Mouse (Mus musculus) megakaryocyte-erythroid progenitor cell, adult 5-6 weeks (primary cell): ENCODE measurements around the gene Erlin1. TPM values are rescaled to one million over a fixed set of nuclear protein-coding genes. Genes with fewer than 3 reads are reported as not detected.

Source experiments
- ATAC-seq: replicated peaks from 2 replicates; pipeline ENCODE4 v1.8.0; 2016; ENCODE audit warnings: mild to moderate bottlenecking, inconsistent platforms; ENCODE audit not compliant: severe bottlenecking, poor library complexity, low FRiP score, low TSS enrichment
- total RNA-seq, 2 experiments: library from RNA; stranded (forward) in 1 of 2; stranded (reverse) in 1 of 2; fragments of 200-1000, 215-1000 nt in 1 of 2; fragments of >200 nt in 1 of 2; fragmentation: Nextera tagmentation in 1 of 2; gene quantifications; 2 replicates each; pipeline ENCODE4 v1.2.3; 2014 to 2017

Erlin1 gene
- total RNA-seq (2014; fragmentation: Nextera tagmentation) (20.0 and 27.8 TPM in 2 replicates), total RNA-seq (2017) (18.7 and 19.3 TPM in 2 replicates)

DNA sequence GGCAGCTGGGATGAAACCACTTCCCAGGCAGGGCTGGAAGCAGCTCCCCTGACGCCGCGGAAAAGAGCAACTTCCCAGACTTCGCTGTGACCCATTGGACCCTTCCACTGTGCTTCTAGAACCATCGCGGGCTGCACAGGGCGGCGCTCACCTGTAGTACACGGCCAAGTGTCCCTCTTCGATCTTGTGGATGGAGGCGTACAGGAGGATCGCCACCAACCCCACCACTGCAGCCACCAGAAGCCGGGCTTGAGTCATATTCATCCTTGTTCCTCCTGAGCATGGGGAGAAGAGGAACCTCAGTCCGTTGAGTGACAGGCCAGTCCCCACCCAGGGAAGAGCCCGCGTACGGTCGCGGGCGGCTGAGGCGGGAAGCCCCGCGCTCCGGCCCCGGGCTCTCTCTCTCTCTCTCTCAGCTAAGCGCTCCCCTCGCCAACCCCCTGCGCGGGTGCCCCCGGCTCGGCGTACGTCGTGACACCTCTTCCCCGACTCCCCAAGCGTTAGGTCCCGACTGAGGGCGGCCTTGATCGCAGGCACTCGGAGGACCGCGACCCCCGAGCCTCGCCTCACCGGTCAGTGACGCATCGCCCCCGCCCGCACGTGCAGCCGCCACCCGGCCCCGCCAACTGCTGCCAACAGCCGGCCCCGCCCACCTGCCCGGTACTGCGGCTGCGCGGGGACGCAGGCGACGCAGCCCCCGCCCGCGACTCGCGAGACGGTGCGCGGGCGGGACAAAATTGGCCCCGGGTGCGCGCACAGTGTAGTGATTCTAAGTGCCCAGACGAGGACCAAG, at the start of gene Erlin1:
Gene Erlin1 (minus strand): TSS at position 665 of the 793 bp plus-strand sequence.
- ATAC-seq = peak; percentile 79

DNA sequence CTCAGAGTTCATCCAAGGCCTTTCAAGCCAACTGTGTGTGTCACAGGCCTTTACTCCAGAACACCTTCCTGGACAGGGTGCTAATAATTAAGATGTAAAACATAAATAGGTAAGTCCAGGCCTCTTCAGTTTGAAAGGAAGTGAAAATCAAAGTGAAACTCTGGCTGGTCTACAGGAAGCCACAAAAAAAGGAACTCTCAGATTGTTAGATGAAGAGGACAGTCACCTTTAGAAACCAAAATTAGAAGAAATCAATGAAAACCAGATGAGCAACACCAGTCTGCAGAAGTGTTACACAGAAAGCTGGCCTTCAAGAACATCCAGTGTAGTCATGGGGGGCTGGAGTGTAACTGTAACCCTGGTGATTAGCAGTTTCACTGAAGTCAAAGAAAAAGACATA, 48.2 kb upstream of the Erlin1 start:
- no peak for ATAC-seq

DNA sequence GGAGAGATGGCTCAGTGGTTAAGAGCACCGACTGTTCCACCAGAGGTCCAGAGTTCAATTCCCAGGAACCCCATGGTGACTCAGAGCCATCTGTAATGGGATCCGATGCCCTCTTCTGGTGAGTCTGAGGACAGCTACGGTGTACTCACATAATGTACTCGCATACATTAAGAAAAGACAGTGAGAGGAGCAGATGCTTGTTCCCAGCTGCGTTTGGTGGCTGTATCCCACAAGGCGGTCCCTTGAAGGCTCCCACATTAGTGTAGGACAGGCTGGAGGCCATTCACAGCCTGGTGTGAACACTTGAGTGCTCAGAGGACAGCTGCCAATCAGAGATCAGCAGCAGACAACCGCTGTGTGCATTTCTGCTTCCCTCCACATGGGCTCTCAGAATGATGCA, 42.1 kb upstream of the Erlin1 start:
- peak; percentile 59 for ATAC-seq

DNA sequence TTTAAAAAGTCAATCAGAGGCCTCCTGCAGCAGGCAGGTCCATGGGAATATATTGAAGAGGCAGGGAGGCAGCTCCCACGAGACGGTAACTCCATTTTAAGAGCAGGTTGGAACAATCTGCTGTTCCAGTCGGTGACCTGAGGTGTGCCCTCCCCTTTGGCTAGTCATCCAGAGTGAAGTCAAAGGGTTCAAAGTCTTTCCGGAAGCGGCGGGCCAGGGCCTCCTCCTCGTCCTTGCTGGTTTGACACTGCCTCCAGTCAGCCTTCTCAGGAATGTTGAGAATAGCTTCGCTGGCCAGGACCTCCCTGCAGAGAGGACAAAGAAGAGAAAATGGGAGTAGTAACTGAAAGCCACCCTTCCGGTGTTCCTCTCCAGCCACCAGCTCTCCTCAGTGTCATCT, 40.8 kb upstream of the Erlin1 start:
- ATAC-seq = no peak

DNA sequence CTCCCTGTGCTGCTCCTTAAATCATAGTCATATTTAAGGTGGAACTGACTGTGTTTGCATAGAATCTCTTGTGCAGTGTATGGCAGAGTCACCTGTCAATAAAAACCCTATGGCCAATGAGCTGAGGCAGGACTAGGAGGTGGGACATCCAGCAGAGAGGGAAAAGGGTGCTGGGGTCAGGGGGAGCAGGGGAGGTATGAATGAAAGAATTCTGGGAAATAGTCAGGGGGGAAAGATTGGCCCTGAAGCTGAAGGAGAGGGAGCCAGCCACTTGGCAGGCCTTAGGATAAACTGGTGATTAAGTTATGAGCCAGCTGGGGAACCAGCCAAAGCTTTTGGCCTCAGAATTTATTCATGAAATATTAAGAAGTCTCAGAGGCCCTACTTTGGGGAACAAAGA, 39.4 kb upstream of the Erlin1 start:
- no peak for ATAC-seq

DNA sequence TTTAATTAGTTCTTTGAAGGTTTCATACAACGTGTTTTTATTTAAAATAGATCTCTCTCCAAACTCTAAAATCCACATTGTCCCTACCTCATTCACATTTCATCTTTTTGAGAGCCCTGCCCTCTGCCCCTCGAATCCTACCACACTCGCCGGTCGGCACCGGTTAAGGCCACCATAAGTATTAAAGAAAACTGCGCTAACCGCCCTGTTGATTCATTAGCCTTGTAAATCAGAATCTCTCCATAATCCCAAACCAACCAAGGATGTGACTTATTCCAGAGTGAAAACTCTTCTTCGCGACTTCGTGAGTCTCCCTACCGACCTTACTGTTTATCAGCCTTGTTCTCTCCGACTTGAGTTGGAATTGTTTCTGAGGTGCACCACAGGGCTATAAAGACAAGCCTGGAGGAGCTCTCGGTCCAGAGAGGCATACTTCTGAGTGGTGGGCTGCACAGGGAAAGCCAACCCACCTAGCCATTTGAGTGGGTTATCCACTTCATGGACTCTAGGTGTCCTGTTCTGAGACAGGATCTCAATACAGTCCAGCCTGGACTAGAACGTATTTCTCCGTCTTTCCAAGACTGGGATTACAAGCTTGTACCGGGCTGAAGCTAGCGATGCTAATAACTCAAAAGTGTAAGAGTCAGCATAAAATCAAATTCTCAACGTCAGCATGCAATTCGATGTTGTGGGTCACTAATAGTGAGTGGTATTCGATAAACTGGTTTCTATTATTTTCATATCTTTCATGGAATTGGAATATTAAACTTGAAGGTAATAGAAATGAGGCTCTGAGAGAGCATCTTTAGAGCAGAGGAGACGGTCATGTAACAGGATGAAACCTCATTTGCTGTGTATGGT, 38.3 kb upstream of the Erlin1 start:
- ATAC-seq = no peak

DNA sequence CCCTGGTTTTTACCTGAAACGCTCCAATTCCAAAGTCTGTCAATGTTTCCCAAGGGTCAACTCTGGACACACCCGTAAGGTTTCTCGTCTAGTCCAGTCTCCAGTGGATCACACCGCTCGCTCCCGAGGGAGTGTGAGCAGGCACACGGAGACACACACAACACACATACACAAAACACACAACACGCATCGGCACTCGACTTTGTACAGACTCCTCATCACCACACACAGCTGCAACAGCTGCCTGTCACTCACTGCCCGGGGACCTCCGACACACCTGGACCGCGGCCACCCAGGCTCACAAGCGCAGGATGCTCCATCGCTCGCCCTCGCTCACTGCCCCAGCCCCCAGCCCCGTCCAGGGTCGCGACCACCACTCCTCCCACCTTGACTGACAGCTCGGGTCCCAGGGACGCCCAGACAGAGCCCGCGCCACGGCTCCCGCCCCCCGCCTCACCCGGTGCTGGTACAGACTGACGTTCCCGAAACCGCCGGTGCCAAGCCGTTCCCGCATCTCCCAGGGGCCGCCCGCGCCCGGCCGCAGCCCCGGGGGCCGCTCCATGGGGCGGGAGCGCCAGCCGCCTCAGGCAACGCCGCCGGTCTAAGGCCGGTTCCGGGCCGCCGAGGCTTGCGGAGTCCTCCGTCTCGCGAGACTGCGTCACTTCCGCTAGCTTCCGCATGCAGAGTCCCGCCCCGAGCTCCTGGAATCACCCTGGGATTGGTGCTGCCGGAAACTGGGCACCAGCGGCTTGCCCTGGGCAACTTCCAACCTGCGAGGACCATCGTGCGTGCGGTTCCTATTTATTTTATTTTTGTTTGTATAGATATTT, 37.5 kb upstream of the Erlin1 start, which contains the start of gene Chuk:
Gene Chuk (minus strand): TSS at position 650 of the 830 bp plus-strand sequence.
- ATAC-seq = peak; percentile 92

DNA sequence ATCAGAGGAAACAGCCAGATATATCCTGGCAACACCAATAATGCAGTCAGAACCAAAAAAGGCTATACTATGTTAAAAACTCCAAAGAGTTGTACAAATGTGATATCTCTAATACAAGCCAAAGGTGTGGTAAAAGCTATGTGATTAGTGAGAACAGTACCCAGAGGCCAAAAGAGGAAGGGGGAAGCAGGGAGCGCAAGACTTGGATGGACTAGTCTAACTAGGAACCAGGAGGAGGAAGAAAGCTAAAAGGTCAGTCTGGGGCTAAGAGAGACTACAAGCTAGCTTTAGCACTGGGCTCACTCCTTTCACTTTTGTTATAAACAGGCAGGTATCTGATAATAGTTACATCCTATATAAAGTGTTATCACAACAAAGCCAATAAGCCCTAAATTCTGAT, 34.8 kb upstream of the Erlin1 start:
- no peak for ATAC-seq

DNA sequence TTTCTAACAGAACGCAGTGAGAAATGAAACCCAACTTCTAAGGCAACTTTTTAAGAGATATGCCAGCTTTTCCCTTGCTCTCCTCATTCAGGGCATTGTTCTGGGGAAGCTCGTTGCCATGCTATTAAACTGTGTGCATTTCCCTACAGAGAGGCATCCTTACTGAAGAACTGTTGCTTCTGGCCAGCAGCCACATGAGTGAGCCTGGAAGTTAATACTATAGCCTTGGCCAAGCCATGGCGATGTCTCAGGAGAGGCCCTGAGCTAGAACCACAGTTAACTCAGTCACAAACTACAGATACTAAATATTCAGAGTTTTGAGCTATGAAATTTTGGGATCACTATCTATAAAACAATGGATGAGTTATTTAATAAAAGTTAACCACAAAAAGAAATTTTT, 33.4 kb upstream of the Erlin1 start:
- ATAC-seq = no peak

DNA sequence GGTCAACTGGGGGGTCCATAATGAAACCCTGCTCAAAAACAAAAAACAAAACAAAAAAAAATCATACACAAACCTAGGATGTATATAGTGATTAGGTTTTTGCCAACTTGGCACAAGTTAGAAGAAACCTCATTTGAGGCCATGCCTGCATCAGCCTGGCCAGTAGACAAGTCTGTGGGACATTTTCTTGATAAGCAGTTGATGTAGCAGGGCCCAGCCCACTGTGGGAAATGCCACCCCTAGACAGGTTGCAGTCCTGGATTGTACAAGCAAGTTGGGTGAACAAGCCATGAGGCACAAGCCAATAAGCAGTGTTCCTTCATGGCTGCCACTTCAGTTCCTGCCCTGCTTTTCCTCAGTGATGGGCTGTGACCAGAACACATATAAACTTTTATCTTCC, 31.3 kb upstream of the Erlin1 start:
- peak; percentile 87 for ATAC-seq

DNA sequence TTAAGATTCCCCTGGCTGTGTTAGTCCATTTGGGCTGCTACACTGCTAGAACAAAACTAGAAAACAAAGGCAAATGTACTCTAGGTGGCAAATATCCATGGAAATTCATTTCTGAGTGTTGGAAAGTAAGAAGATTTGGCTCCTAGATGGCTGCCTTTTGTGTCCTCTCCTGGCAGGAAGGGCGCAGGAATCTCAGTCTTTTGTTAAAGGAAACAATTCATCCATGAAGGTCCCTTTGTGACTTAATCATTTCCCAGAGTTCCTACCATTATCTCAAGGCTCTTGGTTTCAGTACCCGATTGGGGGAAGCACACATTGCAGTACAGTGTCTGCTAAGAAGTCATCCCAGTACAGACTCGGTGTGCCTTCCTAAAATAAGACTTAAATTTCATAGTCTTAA, 16.7 kb upstream of the Erlin1 start:
- ATAC-seq = no peak

DNA sequence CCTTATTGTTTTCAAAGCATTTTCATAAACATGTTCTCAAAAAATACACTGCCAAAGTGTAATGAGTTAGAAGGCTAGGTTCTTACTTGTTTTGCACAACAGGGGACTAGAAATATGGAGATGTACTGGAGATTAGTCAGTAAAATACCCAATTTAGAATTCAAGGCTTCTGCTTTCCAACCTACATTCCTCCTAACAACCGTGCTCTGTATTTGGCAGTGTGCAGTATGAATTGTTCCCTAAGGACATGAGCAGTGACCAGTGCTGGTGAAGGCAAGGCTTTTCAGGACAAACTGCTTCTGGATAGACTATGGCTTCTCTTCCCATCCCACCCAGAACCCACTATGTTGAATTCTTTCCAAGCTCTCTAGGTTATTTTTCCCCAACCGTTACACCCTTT, 11.3 kb upstream of the Erlin1 start:
- ATAC-seq = no peak

DNA sequence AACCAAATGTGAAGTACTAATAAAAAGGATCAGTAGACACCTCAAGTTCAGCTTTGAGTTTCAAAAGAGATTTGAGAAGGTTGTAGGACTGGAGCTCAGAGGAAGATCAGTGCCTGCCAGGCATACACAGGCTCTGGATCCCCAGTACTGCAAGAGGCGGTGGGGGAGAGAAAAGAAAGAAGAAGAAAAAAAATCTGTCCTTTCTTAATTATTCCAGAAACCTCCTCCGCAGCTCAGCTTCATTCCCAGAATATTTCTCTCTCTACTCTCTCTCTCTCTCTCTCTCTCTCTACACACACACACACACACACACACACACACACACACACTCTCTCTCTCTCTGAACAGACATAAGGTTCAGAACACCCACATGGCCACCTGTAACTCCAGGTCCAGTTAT, 10.4 kb upstream of the Erlin1 start:
- no peak for ATAC-seq

DNA sequence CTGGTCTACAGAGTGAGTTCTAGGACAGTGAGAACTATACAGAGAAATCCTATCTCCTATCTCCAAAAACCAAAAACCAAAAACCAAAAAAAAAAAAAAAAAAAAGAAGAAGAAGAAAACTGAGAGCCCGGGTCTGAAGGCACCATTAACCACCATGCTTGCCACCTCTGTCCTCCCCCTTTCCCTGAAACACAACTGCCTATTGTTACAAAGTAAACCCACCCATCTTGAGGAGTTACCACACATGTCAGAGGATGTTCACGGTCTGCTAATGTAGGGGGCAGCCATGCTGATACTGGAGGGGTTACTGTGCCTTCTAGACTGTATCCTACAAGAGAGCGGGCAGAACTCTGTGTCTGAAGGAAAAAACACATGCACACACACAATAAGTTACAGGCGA, 7.4 kb upstream of the Erlin1 start:
- ATAC-seq = no peak

DNA sequence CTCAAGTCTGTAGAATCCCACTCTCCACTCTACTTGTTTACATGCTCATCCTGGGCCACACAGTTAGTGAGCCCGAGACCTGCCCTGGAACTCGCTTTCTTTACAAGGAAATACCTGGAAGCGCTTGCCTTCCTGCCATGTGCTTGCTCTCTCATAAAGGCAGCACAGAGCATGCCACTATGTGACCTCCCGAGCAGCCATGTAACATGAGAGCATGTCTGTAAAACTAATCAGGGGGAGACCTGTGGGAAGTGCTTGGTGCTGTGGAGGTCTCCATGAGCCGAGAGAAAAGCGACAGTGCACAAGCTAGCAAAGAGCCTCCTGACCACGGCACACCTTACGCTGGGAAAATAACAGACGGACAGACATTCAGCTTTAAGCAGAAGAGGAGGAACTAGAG, 6.9 kb upstream of the Erlin1 start:
- no peak for ATAC-seq

DNA sequence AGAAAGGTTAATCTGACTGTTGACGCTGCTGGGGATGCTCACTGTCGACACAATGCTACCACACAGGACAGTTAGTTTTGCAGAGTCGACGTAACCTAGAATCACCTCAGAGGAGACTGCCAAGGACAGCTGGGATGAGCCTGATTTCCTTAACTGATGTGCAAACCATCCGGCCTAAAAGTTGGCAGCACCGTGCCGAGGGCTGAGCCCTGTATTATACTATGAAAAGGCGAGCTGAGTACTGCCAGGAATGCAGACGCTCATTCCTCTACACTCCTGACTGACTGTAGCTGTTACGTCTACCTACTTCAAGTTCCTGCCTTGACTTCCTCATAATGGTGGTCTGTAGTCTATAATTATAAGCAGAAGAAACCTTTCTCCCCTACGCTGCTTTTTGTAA, 5.4 kb upstream of the Erlin1 start:
- ATAC-seq = no peak

DNA sequence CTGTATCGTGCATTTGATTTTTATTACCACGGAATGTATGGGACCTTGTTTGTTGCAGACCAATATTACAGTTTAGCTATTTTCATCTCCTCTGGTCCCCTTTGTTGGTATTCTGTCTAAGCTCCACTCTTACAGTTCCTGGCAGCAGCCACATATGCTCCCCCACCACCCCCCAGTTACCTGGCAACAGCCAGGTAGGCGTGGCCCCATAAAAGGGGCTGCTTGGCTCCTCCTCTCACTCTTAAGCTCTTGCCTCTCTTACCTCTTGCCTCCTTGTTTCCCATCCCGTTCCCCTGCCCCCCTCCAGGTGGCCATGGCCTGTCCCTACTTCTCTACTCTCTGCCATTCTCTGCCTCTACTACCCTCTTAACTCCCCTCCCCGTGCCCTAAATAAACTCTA, 1.6 kb upstream of the Erlin1 start:
- ATAC-seq = no peak

DNA sequence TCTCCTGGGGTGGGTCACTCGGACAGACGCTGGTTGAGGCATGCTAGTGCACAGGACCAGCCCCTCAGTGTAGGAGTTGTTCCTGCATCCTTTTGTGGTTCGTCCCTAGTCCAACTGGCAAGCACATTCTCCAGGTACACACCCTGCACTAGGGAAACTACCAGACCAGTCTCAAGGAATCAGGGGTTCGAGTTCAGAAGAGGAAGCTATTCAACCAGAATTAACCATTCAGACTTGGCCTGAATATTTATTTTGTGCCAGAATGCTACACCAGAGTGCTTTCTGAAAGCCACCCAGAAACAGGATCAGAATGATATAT, 288 bp upstream of the Erlin1 start:
- ATAC-seq = no peak

DNA sequence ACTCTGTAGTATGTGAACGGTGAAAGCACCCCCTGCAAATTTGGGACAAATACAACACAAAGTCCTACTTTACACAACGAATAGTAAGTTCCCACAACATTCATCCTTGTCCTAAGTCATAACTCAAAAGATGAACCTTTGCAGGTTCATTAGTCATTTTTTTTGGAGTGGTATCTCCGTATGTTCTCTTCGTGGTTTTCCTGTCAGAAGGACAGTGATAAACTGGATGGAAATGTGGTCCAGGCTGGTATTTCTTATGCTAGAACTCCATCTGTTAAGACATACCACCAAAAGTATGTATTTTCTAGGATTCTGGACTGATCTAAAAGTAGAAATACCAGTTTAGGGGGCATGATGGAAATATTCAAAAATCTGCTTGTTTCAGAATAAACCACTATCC, 1.4 kb downstream of the Erlin1 start:
- ATAC-seq = no peak
